Mouse (Mus musculus): ENCODE results near the gene Amfr.

Amfr gene

GRCm38 (mm10) chr8:93983827-93984226 is 28.8 kb downstream of the Amfr start:
- in situ Hi-C loops (cut with MboI, MseI), result no loop called here

- in situ Hi-C loops (cut with MboI, MseI), result no loop called here
Measured at GRCm38 (mm10) chr8:93981679-93982215, 30.9 kb downstream of the Amfr start.

GRCm38 (mm10) chr8:93980141-93980540 is 32.5 kb downstream of the Amfr start:
- in situ Hi-C loops (cut with MboI, MseI), result no loop called here

GRCm38 (mm10) chr8:93976446-93977211 is 36.0 kb downstream of the Amfr start:
- in situ Hi-C loops (cut with MboI, MseI), result no loop called here

GRCm38 (mm10) chr8:93975358-93975757 is 37.3 kb downstream of the Amfr start:
- in situ Hi-C loops (cut with MboI, MseI), result no loop called here

- in situ Hi-C loops (cut with MboI, MseI), result no loop called here
Measured at GRCm38 (mm10) chr8:93974602-93975186, 37.9 kb downstream of the Amfr start.

- in situ Hi-C loops (cut with MboI, MseI), result no loop called here
Measured at GRCm38 (mm10) chr8:93973831-93974375, 38.7 kb downstream of the Amfr start.

- in situ Hi-C loops (cut with MboI, MseI), result no loop called here
Measured at GRCm38 (mm10) chr8:93972971-93973734, 39.5 kb downstream of the Amfr start.

GRCm38 (mm10) chr8:93972211-93972610 is 40.4 kb downstream of the Amfr start:
- in situ Hi-C loops (cut with MboI, MseI), result no loop called here

- in situ Hi-C loops (cut with MboI, MseI), result no loop called here
Measured at GRCm38 (mm10) chr8:93971451-93971850, 41.2 kb downstream of the Amfr start.

- in situ Hi-C loops (cut with MboI, MseI), result no loop called here
Measured at GRCm38 (mm10) chr8:93969626-93970340, 42.9 kb downstream of the Amfr start.

- in situ Hi-C loops (cut with MboI, MseI), result no loop called here
Measured at GRCm38 (mm10) chr8:93968293-93968692, 44.3 kb downstream of the Amfr start.

- in situ Hi-C loops (cut with MboI, MseI), result no loop called here
Measured at GRCm38 (mm10) chr8:93960909-93961308, 51.7 kb downstream of the Amfr start.

GRCm38 (mm10) chr8:93958402-93958801 is 54.2 kb downstream of the Amfr start:
- in situ Hi-C loops (cut with MboI, MseI), result no loop called here

GRCm38 (mm10) chr8:93952511-93952910 is 60.1 kb downstream of the Amfr start:
- in situ Hi-C loops (cut with MboI, MseI), result loop anchor here (5.0 kb wide), 1 partner anchor 935 kb away; no protein-coding TSS in a partner anchor

- in situ Hi-C loops (cut with MboI, MseI), result loop anchor here (5.0 kb wide), 1 partner anchor 933 kb away; no protein-coding TSS in a partner anchor
Measured at GRCm38 (mm10) chr8:93950133-93950532, 62.5 kb downstream of the Amfr start.

GRCm38 (mm10) chr8:93946397-93946796 is 66.2 kb downstream of the Amfr start:
- in situ Hi-C loops (cut with MboI, MseI), result no loop called here

GRCm38 (mm10) chr8:93945781-93946180 is 66.9 kb downstream of the Amfr start:
- in situ Hi-C loops (cut with MboI, MseI), result no loop called here

GRCm38 (mm10) chr8:93941636-93942054 is 71.0 kb downstream of the Amfr start:
- in situ Hi-C loops (cut with MboI, MseI), result no loop called here

- in situ Hi-C loops (cut with MboI, MseI), result no loop called here
Measured at GRCm38 (mm10) chr8:93940542-93941423, 71.9 kb downstream of the Amfr start.
